Mouse (Mus musculus) kidney, postnatal 0 days (tissue): ENCODE data around the gene Trdn. TPM values are rescaled to one million over a fixed set of nuclear protein-coding genes. Genes with fewer than 3 reads are reported as not detected.

Experiments
- ATAC-seq: fragments of 200-750 bp; cut with Nextera tagmentation; replicated peaks from 2 replicates; pipeline ENCODE4 v1.8.0; 2017; ENCODE audit warnings: low read depth, moderate number of reproducible peaks, moderate TSS enrichment, moderate library complexity; ENCODE audit not compliant: low FRiP score
- DNase-seq: peaks from one replicate; pipeline ENCODE4 v3.0.0-alpha.2; 2016; ENCODE audit warnings: low spot score
- H3K27ac ChIP-seq: fragments of 300-500 bp; sonication (generic); 2 replicates; pipeline ENCODE4 v1.5.1; 2014; ENCODE audit warnings: mild to moderate bottlenecking
- H3K27me3 ChIP-seq: fragments of 300-500 bp; sonication (generic); 2 replicates; pipeline ENCODE4 v1.6.1; 2014; ENCODE audit warnings: low read length, mixed read lengths; ENCODE audit not compliant: insufficient read depth
- H3K36me3 ChIP-seq: fragments of 300-500 bp; sonication (generic); 2 replicates; pipeline ENCODE4 v1.6.1; 2014; ENCODE audit warnings: low read length, mixed read lengths; ENCODE audit not compliant: insufficient read depth
- H3K4me1 ChIP-seq: fragments of 300-500 bp; sonication (generic); replicated peaks from 2 replicates; pipeline ENCODE4 v1.6.1; 2014; ENCODE audit warnings: antibody characterized with exemption, low read length, mixed read lengths; ENCODE audit not compliant: insufficient read depth
- H3K4me2 ChIP-seq: fragments of 300-500 bp; sonication (generic); 2 replicates; pipeline ENCODE4 v1.6.1; 2014; ENCODE audit warnings: mild to moderate bottlenecking, low read length, moderate library complexity, mixed read lengths
- H3K4me3 ChIP-seq: fragments of 300-500 bp; sonication (generic); replicated peaks from 2 replicates; pipeline ENCODE4 v1.5.1; 2014; ENCODE audit warnings: low read depth, low read length
- H3K9ac ChIP-seq: fragments of 300-500 bp; sonication (generic); 2 replicates; pipeline ENCODE4 v1.6.1; 2014; ENCODE audit warnings: low read depth, low read length
- H3K9me3 ChIP-seq: fragments of 300-500 bp; sonication (generic); replicated peaks from 2 replicates; pipeline ENCODE4 v1.6.1; 2016; ENCODE audit warnings: low read length, inconsistent platforms, mixed read lengths
- CTCF ChIP-seq: IDR thresholded peaks from 2 replicates; pipeline ENCODE4 v1.5.1; 2016; ENCODE audit warnings: antibody characterized with exemption, low read depth, mild to moderate bottlenecking, moderate library complexity
- WGBS: fragments of 180-500 bp; shearing (Covaris S2); extraction: QIAGEN DNeasy Blood & Tissue Kit; methylation state at CpG from one replicate; pipeline ENCODE4 v1.1.7; 2014; 5-methylcytosine and 5-hydroxymethylcytosine counted together
- polyA plus RNA-seq: library from polyadenylated mRNA; unstranded; fragments of >200 nt; fragmentation: Nextera tagmentation; extraction: Ambion mirVana; gene quantifications from 2 replicates; pipeline ENCODE4 v1.2.1, GENCODE M21; 2015

Gene Trdn
- polyA plus RNA-seq, 1 experiment from 2014 or later, result not detected

- no peak for TF ChIP-seq CTCF
- Histone ChIP-seq H3K4me1 (no peaks in the 10 kb centered on the region), H3K36me3 (no peaks in the 10 kb centered on the region), H3K4me3 (no peak overlapping the region), H3K9me3 (no peaks in the 10 kb centered on the region), H3K27ac (no peak overlapping the region), H3K27me3 (no peaks in the 10 kb centered on the region), H3K9ac (no peak overlapping the region), H3K4me2 (no peak overlapping the region)
- ATAC-seq (no peak), DNase-seq (no peak)
- WGBS, result 71% methylated on average over 5 of the region's 5 CpGs
Observed at GRCm38 (mm10) chr10:33083627-33084158, 3.3 kb downstream of the Trdn start.

- Histone ChIP-seq H3K9ac (no peak overlapping the region), H3K4me3 (no peak overlapping the region), H3K4me2 (no peak overlapping the region), H3K27ac (no peak overlapping the region), H3K27me3 (no peaks in the 10 kb centered on the region), H3K9me3 (no peaks in the 10 kb centered on the region), H3K4me1 (no peaks in the 10 kb centered on the region), H3K36me3 (no peaks in the 10 kb centered on the region)
- no peak for DNase-seq
- no peak for ATAC-seq
- TF ChIP-seq CTCF, result no peak
Observed at GRCm38 (mm10) chr10:33088403-33088802, 8.0 kb downstream of the Trdn start.

- no peak for TF ChIP-seq CTCF
- no peaks in the 10 kb centered on the region for H3K4me1 ChIP-seq
Observed at GRCm38 (mm10) chr10:33092400-33092799, 12.0 kb downstream of the Trdn start.

GRCm38 (mm10) chr10:33107942-33108341 lies 27.6 kb downstream of the Trdn start:
- no peak for DNase-seq

More at GRCm38 (mm10) chr10:33092400-33092799, 12.0 kb downstream of the Trdn start:
- no peaks in the 10 kb centered on the region for H3K9me3 ChIP-seq
- no peak overlapping the region for H3K4me2 ChIP-seq
- no peak overlapping the region for H3K4me3 ChIP-seq
- DNase-seq, result no peak
- no peaks in the 10 kb centered on the region for H3K36me3 ChIP-seq
- H3K27ac ChIP-seq, result no peak overlapping the region
- no peak for ATAC-seq
- 56% methylated on average over 1 of the region's 1 CpGs for WGBS
- no peaks in the 10 kb centered on the region for H3K27me3 ChIP-seq
- H3K9ac ChIP-seq, result no peak overlapping the region

GRCm38 (mm10) chr10:33123028-33123427 lies 42.7 kb downstream of the Trdn start:
- H3K4me2 ChIP-seq, result no peak overlapping the region
- ATAC-seq (no peak), DNase-seq (no peak)
- H3K4me1 ChIP-seq, result no peaks in the 10 kb centered on the region
- no peak overlapping the region for H3K4me3 ChIP-seq
- H3K27me3 ChIP-seq, result no peaks in the 10 kb centered on the region
- no peaks in the 10 kb centered on the region for H3K9me3 ChIP-seq
- TF ChIP-seq CTCF, result no peak
- no peak overlapping the region for H3K9ac ChIP-seq
- H3K27ac ChIP-seq, result no peak overlapping the region
- H3K36me3 ChIP-seq, result no peaks in the 10 kb centered on the region

More at GRCm38 (mm10) chr10:33107942-33108341, 27.6 kb downstream of the Trdn start:
- Histone ChIP-seq H3K4me3 (no peak overlapping the region), H3K9me3 (no peaks in the 10 kb centered on the region), H3K27ac (no peak overlapping the region), H3K4me2 (no peak overlapping the region), H3K27me3 (no peaks in the 10 kb centered on the region), H3K9ac (no peak overlapping the region), H3K4me1 (no peaks in the 10 kb centered on the region), H3K36me3 (no peaks in the 10 kb centered on the region)
- TF ChIP-seq CTCF, result no peak
- ATAC-seq, result no peak

- Histone ChIP-seq H3K4me1 (no peaks in the 10 kb centered on the region), H3K4me3 (no peak overlapping the region), H3K36me3 (no peaks in the 10 kb centered on the region), H3K9me3 (no peaks in the 10 kb centered on the region), H3K27me3 (no peaks in the 10 kb centered on the region), H3K4me2 (no peak overlapping the region), H3K9ac (no peak overlapping the region), H3K27ac (no peak overlapping the region)
- no peak for ATAC-seq
- no peak for TF ChIP-seq CTCF
- no peak for DNase-seq
- 69% methylated on average over 1 of the region's 1 CpGs for WGBS
Observed at GRCm38 (mm10) chr10:33144911-33145310, 64.6 kb downstream of the Trdn start.
